Mouse (Mus musculus) R1 (cell line): Measurements from ENCODE around the gene Krt13.

Experiments used
- DNase-seq: peaks from one replicate; pipeline ENCODE4 v3.0.0-alpha.2; 2018; ENCODE audit warnings: low read depth, low spot score

Gene Krt13

GRCm38 (mm10) chr11:100112935-100113741 is 8.2 kb downstream of the Krt13 start:
- DNase-seq: no peak

GRCm38 (mm10) chr11:100105576-100106122 is 15.7 kb downstream of the Krt13 start, which contains the start of gene Krt36:
Gene Krt36 (minus strand): TSS chr11:100105626.
- no peak for DNase-seq

DNA sequence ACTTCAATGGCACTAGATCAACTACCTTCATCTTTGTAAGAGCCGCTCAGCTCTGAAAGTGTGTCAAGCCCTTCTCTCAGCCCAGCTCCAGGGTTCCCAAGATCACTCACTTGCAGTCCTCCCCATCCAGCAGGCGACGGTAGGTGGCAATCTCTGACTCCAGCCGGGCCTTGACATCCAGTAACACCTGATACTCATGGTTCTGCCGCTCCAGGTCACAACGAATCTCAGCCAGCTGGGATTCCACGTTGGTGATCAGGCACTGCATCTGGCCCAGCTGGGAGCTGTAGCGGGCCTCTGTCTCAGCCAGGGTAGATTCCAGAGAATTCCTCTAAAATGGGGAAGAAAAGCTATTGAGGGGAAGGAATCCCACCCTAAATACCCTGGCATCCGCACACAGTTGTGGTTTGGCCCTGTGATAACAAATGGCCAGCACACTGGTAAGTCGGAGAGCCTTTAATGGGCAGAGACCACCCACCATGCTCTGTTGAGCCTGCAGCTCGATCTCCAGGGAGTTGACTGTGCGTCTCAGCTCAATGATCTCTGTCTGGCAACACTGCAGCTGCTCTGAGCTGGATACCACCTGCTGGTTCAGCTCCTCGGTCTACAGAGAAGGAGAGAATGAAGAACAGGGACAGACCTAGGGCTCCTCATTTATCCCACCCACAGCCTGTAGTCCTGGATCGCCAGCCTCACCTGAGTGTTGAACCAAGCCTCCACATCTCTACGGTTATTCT is 18.5 kb downstream of the Krt13 start:
- DNase-seq: no peak

DNA sequence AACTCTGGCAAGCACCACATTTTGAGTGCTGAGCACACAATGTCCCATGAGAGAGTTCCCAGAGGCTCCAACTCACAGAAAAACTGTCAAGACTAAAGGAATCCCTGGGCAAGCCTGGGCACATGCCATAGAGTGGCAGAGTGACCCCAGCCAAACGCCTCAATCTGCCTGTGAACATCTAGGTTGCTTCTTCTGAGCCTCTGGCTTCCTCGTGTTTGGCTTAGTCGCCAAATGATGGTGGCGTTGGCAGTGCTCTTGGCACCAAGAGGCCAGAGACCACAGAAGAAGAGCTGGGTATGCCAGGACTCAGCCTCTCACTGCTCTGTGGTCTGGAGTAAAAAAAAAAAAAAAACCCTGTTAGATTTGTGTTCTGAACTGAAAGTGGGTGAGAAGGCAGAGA is 21.0 kb downstream of the Krt13 start:
- DNase-seq: no peak

DNA sequence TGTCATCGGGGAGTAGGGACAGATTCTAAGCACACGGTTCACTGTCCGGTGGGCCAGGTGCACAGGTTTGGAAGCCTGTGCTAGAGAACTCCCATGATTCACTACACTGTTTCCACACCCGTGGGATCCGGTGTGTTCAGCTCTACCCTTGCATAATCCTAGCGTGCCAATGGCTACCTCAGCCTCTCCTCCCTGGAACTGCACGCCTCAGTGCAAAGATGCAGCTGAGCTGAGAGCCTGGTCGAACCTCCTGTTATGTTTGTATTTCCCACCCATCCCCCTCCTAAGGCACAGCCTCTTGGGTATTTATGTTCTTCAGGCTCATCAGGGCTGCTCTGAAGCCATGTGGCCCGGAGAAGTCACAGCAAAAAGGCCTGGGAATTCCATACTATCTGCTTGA is 23.5 kb downstream of the Krt13 start:
- no peak for DNase-seq

DNA sequence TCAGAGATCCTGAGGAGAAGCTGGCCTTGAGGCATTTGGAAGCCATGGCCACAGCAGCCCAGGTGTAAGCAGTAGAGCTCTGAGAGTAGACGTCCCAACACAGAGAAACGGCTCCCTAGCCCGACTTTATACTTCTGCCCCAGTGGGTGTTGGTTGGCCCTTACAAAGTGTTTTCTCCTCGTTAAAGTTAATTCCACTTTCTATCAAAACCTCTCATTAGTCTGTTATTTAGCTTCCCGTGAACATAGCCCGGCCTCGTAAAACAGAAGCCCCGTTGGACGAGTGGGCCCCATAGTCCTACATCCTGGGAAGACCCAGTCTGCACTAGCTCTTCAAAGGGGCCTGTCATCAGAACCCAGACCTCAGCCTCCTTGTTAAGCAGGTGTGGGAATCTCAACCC is 25.2 kb downstream of the Krt13 start, which contains the start of gene Krt35:
Krt35 (minus strand) TSS at position 101 of the 400 bp plus-strand sequence.
- DNase-seq: no peak

- no peak for DNase-seq
These were observed 32.9 kb downstream of the Krt13 start for GRCm38 (mm10) chr11:100088378-100089025.

DNA sequence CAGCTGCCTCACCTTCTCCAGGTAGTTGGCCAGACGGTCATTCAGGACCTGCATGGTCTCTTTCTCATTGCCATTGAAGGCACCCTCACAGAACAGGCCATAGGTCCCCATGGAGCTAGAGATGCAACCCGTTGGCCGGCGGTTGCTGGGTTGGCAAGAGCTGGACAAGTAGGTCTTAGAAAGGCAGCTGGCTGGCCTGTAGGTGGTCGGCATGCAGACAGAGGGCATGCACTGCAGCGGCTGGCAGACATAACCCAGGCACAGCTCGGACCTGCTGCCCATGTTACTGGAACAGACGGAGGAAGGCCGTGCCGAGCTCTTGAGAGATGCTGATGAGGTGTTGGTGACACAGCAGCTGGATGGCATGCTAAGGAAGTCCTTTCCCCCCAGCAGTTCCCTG is 33.5 kb downstream of the Krt13 start, which contains the start of gene Krt32:
Krt32 (minus strand) TSS at position 366 of the 400 bp plus-strand sequence.
- no peak for DNase-seq

- DNase-seq: no peak
These were observed 47.5 kb downstream of the Krt13 start for GRCm38 (mm10) chr11:100073873-100074272.
